Mouse (Mus musculus) NIH3T3 (cell line): ENCODE measurements around the gene Erbin.

Source experiments
- DNase-seq: peaks from one replicate; pipeline ENCODE4 v3.0.0-alpha.2; 2012; ENCODE audit warnings: low read depth

The Erbin gene

DNA sequence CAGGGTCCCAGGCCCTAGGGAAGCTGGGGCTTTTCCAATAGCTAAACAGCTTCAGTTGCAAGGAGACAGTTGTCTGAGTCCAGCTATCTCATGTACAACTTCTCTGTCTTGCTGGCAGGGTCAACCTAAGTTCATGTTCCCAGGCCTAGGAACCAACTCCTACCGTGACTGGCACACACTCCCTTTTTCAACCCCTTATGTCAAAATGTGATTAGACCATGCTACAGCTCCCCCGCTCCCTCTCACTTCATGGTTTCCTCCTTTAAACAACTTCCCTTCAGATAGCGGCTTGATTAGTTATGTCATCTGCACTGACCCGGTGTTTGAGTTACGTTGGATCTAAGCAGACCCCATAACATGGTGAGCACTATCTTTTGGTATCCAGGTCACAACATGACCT lies 112.8 kb downstream of the Erbin start:
- no peak for DNase-seq

DNA sequence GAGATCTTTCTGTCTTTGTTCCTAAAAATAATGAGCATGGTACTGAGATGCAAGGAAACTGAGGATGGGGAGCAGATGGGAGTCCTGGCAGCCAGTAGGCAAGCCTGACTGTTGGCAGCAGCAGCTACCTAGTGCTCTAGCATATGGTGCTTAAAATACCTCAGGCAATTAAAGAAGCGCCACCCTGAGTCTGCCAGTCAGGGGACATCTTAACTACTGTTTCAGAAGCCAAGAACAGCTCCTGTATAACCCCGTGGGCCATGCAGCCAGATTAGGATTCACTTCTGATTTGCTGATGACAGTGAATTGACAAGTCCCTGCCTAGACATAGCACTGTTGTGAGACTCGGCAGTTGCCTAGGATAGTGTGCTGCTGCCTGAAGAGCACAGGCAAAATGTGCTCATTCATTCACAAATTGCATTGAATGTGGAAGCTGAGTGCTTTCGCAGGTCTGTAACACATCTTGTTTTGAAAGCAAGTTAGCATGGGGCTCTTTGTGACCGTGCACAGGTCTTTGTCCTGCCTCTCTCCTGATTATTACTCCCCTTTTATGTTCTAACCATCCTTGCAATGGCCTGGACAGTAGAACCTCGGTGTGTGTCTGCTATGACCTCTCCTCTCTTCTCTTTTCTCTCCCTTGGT lies 114.0 kb downstream of the Erbin start:
- DNase-seq = no peak

DNA sequence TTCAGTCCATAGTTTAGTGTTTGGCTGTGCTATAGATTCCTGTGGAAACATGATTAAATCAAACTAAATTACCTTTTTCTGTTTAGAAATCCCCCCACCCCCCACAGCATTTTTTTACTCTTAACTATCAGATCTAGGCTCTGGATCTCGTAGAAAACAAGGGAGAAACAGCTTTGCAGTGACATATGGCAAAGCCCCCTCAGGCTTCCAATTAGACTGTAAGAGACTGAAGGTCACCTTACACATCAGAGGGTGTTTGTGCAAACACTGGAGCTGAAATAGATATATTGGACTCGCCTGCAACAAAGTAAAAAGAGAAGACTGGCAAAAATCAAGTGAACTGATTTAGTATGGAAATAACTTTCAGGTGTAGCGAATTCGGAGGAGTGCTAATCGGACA lies 116.6 kb downstream of the Erbin start:
- DNase-seq = no peak

DNA sequence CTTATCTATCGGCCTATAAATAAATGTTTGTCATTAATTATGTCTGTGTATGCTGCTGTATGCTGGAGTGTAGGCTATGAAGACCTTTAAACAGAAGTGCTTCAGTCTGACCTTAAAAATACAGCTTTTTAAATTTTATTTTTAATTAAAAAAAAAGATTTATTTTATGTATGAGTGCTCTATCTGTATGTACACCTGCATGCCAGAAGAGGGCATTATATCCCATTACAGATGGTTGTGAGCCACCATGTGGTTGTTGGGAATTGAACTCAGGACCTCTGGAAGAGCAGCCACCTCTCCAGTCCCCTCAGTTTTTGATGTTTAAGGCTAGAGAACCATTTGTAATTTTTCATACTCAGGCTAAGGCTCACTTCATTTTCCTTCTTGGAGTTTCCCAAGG lies 119.3 kb downstream of the Erbin start:
- DNase-seq = no peak

DNA sequence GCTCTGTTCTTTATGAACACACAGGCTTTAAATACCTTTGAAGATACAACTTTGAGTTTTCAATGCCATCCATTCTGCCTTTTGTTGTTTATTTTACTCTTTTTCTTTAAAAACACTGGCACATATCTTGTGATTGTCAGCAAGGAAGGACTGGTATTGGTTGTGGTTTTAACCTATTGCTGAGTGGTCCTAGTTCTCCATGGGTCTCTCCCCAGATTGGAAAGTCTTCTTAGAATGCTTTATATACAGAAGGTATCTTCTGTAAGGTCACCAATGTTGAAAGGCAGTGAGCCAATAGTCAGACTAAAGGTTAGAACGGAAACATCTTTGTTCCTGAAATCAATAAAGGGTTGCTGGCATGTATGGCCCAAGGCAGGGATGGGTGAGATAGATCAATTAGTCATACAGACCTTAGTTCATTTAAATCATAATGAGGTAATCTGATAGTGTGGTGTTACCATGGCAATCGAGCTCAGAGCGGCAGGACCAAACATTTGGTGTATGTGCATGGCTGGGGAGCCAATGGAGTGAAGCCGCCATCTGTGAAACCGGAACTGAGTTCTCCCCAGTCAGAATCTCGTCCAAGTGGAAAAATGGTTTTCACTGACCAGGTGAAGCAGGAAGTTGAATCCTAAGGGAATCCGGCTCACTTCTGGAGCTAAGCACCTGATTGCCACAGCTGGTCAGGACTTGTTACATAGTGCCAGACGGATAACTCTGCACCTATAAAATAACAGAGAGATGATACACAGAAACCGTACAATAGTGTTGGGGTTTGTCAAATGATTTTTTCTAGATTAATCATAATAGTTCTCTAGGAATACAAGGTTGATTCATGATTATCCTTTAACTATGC lies 125.4 kb downstream of the Erbin start:
- no peak for DNase-seq

DNA sequence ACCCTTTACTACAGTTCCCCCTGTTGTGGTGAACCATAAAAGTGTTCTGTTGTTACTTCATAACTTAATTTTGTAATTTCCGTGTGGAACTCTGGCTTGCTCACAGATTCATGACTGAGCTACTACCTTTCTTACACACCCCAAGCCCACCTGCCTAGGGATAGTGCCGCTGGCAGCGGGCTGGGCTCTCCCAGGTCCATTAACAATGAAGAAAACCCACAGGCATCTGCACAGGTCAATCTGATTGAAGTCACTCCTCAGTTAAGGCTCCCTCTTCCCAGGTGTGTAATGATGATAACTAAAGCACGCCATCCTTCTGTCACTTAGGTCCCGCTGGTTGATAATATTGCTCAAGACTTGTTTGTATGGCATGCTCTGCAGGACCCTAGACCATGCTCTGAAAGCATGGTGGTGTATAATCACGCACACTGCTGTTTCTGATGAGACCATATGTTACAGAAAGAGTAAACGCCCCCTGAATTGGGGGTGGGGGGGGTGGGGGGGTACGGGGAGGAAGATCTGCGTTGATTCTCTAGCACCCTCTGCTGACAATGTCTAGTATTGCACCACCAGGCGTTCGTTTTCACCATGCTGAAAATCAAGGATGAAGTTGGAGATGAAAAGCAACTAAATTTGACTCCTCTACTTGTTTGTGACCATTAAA lies 140.3 kb downstream of the Erbin start:
- peak; percentile 71 for DNase-seq

DNA sequence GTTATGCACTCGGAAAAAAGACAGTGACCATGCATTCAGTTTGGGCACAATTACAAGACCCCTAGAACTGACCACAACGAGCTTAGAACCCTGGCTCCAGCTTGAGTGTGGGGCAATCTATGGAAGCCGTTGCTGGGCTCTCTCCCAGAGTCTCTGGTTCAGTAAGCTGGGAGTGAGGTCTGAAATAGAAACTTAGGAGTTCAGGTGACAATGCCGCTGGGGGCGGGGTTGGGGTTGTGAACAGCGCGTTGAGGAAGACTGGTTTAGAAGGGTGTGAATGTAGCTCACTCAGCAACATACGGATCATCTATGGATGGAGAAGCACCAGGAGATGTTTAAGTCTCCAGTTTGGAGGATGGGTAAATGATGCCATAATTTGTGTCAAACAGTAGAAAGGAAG lies 143.2 kb downstream of the Erbin start:
- DNase-seq = no peak

DNA sequence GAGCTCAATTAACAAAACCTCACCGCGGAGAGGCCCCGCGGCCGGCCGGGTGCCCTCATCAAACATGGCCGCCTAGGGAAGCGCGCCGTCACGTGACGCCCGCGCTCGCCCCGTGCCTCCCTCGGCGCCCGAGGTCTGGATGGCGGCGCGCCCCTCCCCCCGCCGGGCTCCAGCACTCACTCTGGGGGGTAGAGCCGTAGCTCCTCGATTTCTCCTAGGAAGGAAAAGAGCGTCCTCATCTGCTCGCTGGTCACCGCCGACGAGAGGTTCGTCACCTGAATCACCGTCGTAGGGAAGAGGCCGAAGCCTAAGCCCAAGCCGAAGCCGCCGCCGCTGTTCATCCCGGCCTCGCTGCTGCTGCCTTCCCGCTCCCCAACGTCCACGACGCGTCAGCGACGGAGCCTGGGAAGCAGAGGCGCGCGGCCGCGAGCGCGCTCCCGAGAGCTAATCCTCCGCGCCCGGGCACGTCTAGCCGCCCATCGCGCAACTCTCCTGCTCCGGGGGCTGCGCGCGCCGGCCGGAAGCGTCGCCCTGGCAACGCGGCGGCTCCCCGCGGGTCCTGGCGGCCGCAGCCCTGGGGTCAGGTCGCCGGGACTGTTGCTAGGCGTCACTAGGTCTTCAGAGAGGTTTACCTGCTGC lies 146.1 kb downstream of the Erbin start, which contains the start of gene Srek1:
Gene Srek1 (minus strand): TSS at position 490 of the 639 bp plus-strand sequence.
- DNase-seq = peak; percentile 97

DNA sequence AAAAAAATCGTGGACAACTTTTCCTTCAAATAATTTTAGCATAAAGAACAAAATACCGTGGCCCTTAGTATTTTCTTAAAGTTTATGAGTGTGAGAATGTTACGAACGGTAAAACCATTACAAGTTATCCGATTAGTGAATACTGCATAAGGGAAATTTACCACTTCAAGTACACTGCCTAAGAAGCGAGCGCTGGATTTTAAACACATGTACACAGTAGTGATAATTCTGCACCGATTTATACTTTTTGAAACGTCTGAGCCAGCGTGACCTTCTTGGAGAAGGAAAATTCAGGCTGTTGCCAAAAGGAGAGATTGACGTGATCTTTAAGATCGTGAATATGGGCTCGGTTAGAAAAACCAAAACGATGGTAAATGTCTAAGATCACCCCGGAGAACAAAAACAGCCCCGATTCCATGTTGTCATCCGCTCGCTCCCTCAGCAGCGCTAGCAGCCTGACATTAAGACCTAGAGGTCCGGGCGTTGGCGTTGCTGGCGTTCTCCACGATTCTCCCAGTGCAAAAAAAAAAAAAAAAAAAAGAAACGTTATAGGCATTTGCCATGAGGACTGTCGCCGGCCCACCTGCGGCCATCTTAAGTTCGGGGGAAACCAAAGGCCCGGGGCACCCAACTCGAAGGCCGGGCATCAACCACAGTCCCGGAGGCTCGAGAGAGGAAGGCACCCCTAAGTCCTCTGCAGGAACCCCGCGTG lies 146.8 kb downstream of the Erbin start:
- DNase-seq = no peak

DNA sequence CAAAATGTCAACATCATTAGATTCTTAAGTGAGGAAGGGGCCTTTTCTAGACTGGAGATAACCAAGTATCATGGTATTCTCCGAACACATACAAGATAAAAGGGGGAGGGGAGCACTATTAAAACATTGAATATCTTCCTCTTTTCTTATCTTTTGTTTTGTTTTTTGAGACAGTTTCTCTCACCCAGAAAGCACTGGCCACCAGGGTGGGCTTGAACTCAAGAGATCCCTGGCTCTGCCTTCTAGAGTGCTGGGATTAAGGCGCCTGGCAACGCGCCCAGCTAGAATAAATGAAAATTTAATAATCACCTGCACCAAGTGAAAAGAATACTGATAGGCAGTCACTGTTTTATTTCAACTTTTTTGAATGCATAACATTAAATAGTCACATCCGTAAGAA lies 147.4 kb downstream of the Erbin start:
- DNase-seq = peak; percentile 32

DNA sequence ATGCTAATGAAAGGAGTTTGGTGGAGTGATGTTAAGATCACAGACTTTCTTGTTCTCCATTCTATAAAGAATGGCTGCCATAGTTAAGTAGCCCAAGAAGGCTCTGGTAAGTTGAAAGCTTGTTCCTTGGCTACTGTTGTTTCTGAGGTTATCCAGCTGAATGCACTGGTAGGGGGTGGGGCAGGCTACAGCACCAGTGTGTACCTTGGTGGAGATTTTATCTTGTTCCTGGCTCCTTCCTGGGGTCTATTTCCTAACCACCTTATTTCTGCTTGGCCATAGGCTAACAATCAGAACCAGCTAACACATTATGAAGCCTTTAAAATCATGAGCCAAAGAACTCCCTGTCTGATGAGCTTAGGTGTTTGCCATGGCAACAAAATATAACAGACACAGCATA lies 149.5 kb downstream of the Erbin start:
- DNase-seq = no peak
